Mouse (Mus musculus) fat pad, adult 2 months (tissue): ENCODE data around the gene Ppp4c.

Experiments
- DNase-seq: peaks from one replicate; pipeline ENCODE4 v3.0.0-alpha.2; 2011; ENCODE audit warnings: low read depth, low spot score; ENCODE audit errors: extremely low read depth

The Ppp4c gene

DNA sequence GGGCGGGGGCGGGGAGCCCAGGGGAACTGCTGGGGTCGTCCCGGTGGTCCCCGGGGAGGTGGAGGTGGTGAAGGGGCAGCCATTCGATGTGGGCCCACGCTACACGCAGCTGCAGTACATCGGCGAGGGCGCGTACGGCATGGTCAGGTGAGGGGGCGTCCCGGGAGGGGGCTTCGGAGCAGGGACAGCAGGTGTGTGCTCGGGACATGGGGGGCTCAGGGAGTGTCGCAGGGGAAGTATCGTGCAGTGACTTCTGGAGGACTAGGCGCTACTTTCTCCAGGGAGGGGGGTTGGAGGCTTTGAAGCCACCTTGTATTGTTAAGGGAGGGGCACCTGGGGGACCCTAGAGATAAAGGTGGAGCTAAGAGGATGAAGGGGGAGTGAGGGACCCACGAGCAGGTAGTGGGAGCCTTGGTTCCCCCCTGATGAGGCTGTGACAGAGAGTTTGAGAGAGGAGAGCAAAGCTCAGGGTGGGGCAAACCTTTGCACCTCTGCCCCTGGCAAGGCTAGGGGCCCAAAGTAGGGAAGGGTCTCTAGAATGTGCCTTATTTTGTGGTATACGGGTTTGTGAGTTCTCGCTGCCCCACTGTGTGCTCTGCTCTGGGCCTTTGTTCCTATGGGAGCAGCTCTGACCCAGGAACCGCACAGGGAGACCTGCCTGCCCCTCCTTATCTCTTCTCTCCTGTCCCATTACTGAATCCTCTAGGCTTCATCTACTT is 32.5 kb downstream of the Ppp4c start:
- DNase-seq, result no peak

DNA sequence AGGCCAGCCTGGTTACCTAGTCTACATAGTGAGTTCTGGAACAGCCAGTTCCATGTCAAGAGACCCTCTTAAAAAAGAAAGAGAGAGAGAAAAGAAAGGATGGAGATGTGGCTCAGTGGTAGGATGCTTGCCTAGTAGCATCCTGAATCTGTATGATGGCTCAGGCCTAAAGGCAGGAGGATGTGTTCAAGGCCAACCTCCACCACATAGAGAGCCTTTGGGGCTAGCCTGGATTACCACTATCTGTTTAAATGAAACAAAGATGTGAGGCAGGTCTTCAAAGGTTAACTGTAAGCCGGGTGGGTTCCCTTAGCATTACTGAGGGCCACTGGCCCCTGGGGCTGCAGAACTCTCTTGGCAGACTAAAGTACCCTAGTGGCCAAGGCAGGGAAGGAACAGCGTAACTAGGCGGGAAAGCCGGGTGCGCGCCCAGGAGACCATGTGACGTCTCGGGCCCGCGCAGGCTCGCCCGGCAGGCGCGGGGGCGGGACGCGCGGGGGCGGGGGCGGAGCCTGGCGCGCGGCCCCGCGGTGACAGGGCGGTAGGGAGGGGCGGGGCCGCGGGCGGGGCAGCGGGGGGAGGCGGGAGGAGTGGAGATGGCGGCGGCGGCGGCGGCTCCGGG is 33.1 kb downstream of the Ppp4c start, which contains the start of gene Mapk3:
TSS of gene Mapk3 (plus strand) at position 552 of the 622 bp plus-strand sequence.
- DNase-seq, result no peak

DNA sequence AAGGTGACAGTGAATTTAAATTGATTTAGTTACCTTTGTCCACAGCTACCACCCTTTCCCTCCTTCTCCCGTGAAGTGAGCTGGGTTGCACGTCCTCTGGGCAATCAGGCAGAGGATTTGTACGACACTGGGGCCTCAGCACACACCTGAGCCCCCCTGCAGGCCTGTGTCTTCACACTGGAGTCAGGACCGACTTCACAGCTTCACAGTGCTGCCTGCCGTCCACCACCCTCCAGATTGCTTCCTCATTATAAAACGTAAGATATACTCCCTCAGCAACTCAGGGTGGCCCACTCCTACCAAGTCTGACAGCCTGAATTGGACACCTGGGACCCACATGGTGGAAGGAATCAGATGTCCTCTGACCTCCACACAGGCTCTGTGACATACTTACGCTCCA is 33.8 kb downstream of the Ppp4c start:
- no peak for DNase-seq

DNA sequence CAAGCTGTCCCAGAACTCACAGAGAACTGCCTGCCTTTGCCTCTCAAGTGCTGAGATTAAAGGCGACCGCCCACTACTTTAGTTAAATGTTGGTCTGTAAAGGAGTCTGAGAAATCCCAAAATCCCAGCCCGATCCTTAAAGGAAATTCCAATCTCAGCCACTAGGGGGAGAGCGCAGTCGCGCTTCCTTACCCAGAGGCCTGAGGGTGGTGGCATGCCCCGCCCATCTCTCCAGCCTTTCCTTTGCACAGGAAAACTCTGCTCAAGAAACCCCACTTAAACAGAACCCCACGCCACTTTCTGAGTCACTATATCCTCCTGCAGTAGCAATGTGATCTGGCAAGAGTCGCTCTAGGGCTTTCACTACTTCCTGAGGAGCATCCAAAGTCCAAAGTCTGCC is 37.4 kb downstream of the Ppp4c start:
- DNase-seq, result no peak

DNA sequence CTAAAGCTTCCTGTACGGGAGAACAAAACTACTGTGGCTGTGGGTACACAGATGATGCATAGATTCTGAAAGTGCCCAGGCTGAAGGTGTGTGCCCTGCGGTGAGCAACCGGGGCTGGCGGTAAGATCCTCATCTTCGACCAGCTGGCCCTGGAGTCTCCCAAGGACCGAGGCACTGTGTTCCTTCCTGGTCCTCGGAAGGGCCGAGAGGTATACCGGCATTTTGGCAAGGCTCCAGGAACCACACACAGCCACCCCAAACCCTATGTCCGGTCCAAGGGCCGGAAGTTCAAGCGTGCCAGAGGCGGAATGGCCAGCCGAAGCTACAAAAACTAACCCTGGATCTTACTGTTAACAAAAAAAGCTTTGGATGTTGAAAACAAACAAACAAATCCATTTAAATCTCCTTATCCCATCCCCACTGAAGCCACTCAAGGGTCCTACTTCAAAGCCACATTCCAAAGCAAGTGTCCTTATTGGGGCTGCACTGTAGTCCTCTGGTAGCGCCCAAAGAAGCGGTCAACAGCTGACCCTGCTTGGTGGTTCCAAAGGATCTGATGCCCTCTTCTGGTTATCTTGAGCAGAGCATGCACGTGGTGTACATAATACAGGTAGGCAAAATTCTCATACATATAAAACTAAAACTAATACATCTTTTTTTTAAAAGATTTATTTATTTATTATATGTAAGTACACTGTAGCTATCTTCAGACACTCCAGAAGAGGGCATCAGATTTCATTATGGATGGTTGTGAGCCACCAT is 42.5 kb downstream of the Ppp4c start:
- DNase-seq, result no peak

DNA sequence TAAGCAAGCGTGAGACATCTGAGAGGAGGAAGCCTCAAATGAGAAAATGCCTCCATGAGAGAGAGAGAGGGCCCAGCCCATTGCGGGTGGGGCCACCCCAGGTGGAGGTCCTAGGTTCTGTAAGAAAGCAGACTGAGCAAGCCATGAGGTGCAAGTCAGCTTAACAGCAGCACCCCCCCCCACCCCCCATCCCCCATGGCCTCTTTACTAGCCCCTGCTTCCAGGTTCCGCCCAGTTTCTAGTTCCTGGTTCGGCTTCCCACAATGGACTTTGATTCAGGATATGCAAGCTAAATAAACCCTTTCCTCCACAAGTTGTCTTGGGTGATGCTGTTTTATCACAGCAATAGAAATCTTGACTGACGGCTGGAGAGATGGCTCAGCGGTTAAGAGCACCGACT is 43.5 kb downstream of the Ppp4c start:
- no peak for DNase-seq

DNA sequence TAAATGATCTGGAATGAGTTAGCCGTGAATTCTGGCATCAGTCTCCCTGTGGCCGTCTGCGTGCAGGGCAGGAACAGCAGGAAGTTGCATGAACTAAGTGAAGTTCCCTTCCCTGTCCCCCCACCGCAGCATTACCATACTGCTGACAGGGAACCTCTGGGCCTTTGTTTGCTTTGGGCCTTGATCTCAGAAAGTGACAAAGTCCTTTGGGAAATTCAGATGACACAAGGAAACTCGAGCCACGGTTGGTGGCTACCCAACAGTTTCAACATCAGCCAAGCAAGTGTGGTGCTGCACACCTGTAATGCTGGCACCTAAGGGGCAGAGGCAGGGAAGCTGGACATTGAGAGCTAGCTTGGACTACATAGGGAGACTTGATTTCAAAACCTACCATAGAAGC is 45.5 kb downstream of the Ppp4c start:
- DNase-seq, result no peak

DNA sequence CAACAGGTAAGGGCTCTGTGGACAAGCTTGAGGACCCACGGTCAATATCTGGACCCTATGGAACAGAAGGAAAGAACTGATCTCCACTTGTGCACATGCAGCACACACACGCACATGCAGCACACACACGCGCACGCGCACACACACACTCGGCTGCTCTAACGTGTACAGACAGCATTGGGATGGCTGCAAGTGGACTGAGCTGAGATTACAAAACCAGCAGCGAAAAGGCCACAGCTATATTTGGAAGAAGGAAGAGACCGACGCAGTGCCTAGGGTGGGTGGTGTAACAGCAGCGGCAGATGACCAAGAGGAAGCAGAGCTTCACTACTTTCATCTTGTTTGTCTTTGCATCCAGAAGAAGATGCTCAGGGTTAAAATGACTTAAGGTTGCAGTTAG is 46.2 kb downstream of the Ppp4c start:
- no peak for DNase-seq

DNA sequence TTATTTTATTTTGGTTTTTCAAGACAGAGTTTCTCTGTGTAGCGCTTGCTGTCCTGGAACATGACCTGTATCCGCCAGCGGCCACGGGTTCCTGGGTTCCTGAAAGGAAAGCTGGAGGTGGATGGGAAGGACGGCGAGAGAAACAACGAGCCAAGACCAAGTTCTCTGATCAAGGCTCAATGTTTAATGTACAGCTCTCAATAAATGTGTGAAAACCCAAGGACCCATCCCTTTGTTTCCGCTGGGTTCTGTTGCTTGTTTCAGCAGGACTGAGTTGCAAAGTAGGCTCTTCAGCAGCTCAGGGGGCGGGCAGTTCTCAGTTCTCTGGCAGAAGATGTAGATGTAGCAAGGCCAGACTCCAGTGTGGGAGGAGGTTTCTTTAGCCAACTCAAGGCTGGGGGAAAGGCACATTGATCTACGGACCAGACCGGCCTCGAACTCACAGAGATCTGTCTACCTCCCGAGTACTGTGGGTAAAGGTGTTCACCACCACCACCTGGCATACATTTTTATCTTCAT is 50.3 kb downstream of the Ppp4c start:
- no peak for DNase-seq

DNA sequence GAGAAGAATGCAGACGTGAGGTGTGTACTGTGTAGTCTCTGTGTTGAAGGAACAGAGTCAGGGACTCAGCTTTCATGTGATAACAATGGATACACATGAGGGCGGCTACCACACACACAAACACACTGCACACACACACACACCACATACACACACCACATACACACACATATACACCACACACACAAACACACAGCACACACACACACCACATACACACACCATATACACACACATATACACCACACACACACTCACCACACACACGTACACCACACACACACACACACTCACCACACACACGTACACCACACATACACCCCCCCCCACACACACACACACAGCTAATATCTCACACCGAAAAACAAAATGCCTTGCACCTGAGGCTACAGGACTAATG is 50.8 kb downstream of the Ppp4c start:
- no peak for DNase-seq

DNA sequence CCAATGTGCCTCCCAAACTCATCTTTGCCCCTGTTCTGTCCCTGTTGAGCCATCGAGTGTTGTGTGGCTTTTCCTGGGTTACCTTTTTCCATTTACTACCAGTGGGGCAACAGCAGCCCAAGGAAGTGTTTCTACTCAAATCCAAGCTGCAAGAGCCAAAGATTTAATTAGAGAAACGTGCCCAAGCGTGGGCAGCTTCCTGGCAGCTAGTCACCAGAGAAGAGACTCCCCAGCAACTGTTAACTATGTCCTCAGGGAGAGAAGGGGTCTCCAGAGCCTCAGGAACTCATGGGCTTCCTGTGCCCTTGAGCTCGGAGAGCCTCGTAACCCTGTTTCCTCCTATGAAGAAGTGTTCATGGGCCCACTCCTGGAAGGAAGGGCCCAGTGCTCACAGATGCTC is 51.3 kb downstream of the Ppp4c start:
- DNase-seq, result no peak

DNA sequence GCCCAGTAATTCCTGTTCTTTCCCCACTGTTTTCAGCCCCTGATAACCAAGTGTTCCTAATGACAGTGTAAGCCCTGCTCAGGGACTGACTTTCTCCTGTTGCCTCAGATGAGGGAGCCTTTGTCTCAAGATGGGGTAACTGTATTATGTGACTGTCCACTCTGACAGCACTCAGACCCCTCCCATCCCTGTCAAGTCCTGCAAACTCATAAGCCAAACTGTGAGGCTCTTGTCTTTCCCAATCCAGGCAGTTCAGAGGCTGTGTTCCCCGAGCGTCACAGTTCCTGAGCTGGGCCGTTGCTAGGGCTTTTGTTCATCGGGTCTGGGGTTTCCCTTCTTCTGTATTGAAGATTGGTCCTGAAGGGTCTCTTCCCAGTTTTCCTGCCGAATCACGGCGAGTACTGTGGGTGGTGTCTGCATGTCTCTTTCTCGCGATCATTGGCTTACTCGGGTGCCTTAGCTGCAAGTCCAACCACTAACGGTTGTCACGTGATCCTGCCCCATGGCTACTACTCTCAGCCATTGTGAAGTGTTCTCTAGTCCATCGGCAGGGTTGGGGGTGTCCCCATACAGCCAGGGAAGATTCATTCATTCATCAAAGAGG is 52.1 kb downstream of the Ppp4c start:
- no peak for DNase-seq

DNA sequence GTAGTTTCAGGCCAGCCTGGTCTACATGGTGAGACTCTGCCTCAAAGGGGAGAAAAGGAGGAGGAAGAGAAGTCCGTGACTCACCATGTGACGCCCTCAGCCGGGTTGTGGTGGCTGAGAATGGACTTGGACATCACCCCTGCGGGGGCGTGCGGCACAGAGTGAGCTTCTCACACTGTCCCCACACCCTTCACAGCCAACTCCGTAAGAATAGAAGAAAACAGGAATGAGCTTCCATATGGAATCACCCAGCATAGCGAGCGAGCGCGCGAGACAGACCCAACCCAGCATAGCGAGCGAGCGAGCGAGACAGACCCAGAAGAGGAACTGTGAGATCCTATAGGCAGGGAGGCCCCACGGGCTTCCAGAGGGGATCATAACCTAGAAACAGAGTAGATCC is 52.7 kb downstream of the Ppp4c start:
- DNase-seq, result no peak

DNA sequence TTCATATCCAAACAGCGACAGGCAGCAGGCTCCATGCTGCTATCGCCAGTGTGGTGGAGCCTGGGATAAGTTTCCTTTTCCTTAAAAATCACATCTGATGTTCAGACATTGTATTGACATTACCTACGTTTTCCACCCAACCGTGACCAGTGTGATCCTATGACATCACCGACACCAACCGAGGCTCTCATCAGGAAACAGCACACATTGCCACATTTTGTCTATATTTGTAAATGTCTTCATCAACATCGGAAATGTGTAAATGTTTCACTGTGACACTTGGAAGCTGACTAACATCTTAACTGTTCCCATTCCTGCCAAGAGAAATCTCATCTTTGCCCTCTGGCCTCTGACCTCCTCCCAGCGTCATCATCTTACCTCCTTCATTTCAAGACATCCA is 56.2 kb downstream of the Ppp4c start:
- no peak for DNase-seq
